Mouse (Mus musculus) CH12.LX (cell line): ENCODE measurements around the gene Slc26a8.

Source experiments
- BHLHE40 ChIP-seq: IDR thresholded peaks from 2 replicates; pipeline ENCODE4 v1.6.1; 2011; ENCODE audit warnings: mild to moderate bottlenecking, low read depth, low read length, improper control_type of control experiment
- CHD2 ChIP-seq: IDR thresholded peaks from 2 replicates; pipeline ENCODE4 v1.6.1; 2011; ENCODE audit warnings: low read length, improper control_type of control experiment
- CTCF ChIP-seq, 2 experiments: IDR thresholded peaks in 1 of 2; conservative IDR thresholded peaks in 1 of 2; 2 replicates each; pipeline ENCODE4 v1.5.1; 2011 to 2012; ENCODE audit warnings: low read depth in 2 of 2, low read length in 2 of 2, improper control_type of control experiment in 1 of 2, inconsistent platforms in 1 of 2, mild to moderate bottlenecking in 1 of 2, moderate library complexity in 1 of 2
- E2F4 ChIP-seq: IDR thresholded peaks from 2 replicates; pipeline ENCODE4 v1.6.1; 2011; ENCODE audit warnings: low read depth, low read length, improper control_type of control experiment; ENCODE audit not compliant: insufficient replicate concordance
- GABPA ChIP-seq: IDR thresholded peaks from 2 replicates; pipeline ENCODE4 v1.6.1; 2012; ENCODE audit warnings: low read depth, low read length, improper control_type of control experiment, inconsistent platforms; ENCODE audit not compliant: insufficient replicate concordance
- HCFC1 ChIP-seq: IDR thresholded peaks from 2 replicates; pipeline ENCODE4 v1.6.1; 2012; ENCODE audit warnings: low read depth, mild to moderate bottlenecking, inconsistent platforms, low read length, improper control_type of control experiment
- MAFK ChIP-seq: IDR thresholded peaks from 2 replicates; pipeline ENCODE4 v1.6.1; 2011; ENCODE audit warnings: low read length, improper control_type of control experiment; ENCODE audit not compliant: insufficient replicate concordance
- MYC ChIP-seq: IDR thresholded peaks from 2 replicates; pipeline ENCODE4 v1.6.1; 2011; ENCODE audit warnings: low read depth, mild to moderate bottlenecking, improper control_type of control experiment, low read length
- NRF1 ChIP-seq: IDR thresholded peaks from 2 replicates; pipeline ENCODE4 v1.6.1; 2014; ENCODE audit warnings: low read depth, mild to moderate bottlenecking, inconsistent platforms, low read length, improper control_type of control experiment, moderate library complexity
- POLR2A ChIP-seq: IDR thresholded peaks from 2 replicates; pipeline ENCODE4 v1.6.1; 2011; ENCODE audit warnings: low read depth, mild to moderate bottlenecking, improper control_type of control experiment, low read length
- ZKSCAN1 ChIP-seq: IDR thresholded peaks from 2 replicates; pipeline ENCODE4 v1.6.1; 2012; ENCODE audit warnings: low read depth, inconsistent platforms, low read length, improper control_type of control experiment, borderline replicate concordance
- ZNF384 ChIP-seq: IDR thresholded peaks from 2 replicates; pipeline ENCODE4 v1.6.1; 2012; ENCODE audit warnings: low read depth, low read length, improper control_type of control experiment, inconsistent platforms

- TF ChIP-seq HCFC1 (no peak), ZKSCAN1 (no peak), CTCF (conservative IDR thresholded peaks at IDR 0.05 in 1 of 2, IDR thresholded peaks at IDR 0.05 in 1 of 2; ENCODE audit: low read depth in 2 of 2, low read length in 2 of 2) (no peak), CHD2 (no peak), POLR2A (no peak), MAFK (no peak), NRF1 (no peak), MYC (no peak), BHLHE40 (no peak), GABPA (no peak), E2F4 (no peak), ZNF384 (no peak)
Measured at GRCm38 (mm10) chr17:28650268-28650667, 39.8 kb downstream of the Slc26a8 start.
